Mouse (Mus musculus) 3T3-L1 (cell line): ENCODE results near the gene Gm12794.
"Not testable (repeated sequence)": the region's sequence is repeated elsewhere in the genome, so short reads cannot be mapped to it uniquely, and the experiment has no call there.

Source experiments
- DNase-seq: peaks from one replicate; pipeline ENCODE4 v3.0.0-alpha.2; 2015; ENCODE audit warnings: low read depth, low spot score

The Gm12794 gene

DNA sequence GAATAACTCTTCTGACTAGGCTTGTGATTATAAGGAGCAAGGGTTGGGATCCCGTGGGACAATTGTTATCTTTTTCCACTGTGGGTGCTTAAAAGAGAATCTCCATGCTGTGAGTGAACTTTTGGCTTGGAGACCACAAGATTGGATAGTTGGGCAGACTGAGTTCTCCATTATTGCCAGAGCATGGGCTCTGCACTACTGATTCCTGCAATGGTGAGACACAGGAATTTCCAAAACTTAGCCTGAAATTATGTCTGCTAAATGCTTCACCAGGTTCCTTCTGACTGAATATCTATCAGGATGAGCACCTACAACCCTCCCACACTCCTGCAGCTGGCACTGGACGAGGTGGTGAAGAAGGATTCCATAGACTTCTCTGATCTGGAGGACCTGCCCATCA lies at the start of gene Gm12794:
Gene Gm12794, plus strand, starts transcription at position 301 of the 400 bp plus-strand sequence.
- not testable (repeated sequence) for DNase-seq

DNA sequence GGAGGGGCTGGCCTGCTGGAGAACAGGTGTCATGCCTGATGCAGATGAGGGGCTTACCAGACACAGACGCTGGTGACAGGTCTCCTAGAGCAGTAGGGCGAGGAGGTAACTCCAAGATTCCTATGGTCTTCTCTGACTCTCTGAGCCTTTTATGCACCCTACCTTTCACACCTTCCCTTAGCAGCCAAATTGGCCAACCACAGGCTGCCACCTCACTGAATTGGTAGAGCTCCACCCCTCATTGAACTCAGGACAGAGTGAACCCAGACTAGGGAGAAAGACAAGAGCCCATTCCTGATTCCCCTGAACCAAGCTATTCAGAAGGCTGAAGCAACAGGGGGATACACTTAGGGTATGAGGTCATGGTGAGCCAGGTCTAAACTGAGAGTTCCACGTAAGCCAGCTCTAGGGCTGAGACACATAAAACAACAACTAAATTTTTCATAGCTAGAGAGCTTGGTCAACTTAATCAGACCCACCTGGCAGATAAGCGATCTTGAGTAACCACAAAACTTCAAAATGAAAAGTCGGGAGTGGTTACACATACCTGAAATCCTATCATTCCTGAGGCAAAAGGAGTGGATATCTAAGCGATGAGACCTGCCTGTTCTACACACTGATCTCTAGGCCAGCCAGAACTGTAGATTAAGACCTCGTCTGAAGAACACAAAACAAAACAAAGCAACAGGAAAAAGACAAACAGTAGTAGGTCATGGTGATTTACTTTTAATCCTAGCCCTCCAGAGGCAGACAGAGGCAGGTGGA lies 46.4 kb upstream of the Gm12794 start, which contains the start of gene C130073F10Rik:
Gene C130073F10Rik, minus strand, starts transcription at position 134 of the 765 bp plus-strand sequence.
- no peak for DNase-seq

DNA sequence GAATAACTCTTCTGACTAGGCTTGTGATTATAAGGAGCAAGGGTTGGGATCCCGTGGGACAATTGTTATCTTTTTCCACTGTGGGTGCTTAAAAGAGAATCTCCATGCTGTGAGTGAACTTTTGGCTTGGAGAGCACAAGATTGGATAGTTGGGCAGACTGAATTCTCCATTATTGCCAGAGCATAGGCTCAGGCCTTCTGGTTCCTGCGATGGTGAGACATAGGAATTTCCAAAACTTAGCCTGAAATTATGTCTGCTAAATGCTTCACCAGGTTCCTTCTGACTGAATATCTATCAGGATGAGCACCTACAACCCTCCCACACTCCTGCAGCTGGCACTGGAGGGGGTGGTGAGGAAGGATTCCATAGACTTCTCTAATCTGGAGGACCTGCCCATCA lies 31.4 kb upstream of the Gm12794 start, which contains the start of gene Gm12800:
Gene Gm12800, plus strand, starts transcription at position 301 of the 400 bp plus-strand sequence.
- not testable (repeated sequence) for DNase-seq

DNA sequence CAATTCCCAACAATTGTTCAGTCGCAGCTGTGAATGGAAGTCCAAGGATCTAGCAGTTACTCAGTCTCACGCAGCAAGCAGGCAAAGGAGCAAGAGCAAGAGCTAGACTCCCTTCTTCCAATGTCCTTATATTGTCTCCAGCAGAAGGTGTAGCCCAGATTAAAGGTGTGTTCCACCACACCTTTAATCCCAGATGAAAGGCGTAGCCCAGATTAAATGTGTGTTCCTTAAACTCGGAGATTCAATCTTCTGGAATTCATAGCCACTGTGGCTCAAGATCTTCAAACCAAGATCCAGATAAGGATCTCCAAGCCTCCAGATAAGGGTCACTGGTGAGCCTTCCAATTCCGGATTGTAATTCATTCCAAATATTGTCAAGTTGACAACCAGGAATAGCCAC lies 40.7 kb downstream of the Gm12794 start, which contains the start of gene Gm12790:
Gene Gm12790, minus strand, starts transcription at position 101 of the 400 bp plus-strand sequence.
- not testable (repeated sequence) for DNase-seq

DNA sequence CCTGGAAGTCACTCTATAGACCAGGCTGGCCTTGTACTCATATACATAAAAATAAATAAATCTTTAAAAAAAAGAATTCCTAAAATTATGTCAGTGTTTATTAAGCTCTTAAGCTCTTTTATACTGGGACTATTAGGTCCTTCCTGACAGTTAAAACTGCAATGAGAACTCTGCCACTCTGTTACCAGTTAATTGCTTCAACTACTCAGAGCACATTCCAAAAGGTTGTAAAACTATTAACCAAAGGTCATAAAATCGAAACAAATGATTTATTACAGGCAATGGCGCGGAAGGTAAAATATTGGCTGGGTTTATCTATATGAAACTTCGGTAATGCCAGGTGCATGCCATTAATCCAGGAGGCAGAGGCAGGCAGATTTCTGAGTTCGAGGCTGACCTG lies 45.5 kb downstream of the Gm12794 start:
- DNase-seq, result no peak

DNA sequence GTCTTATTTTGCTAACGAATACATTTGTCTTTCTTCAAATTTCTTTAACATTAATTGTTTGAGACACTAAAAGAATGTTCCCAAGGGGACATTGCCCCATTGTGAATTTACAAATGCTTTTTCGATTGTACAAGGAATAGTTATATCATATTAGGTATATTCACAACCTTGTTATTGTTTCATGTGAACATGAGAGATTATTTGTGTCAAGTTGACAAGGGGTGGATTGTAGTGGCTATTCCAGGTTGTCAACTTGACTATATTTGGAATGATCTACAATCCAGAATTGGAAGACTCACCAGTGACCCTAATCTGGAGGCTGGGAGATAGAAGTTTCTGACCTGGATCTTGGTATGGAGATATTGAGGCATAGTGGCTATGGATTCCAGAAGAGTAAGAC lies 46.1 kb downstream of the Gm12794 start, which contains the start of gene Gm12789:
Gene Gm12789, plus strand, starts transcription at position 301 of the 400 bp plus-strand sequence.
- DNase-seq, result not testable (repeated sequence)
